Mouse (Mus musculus): ENCODE results near the gene Clasp2.
A peak's percentile ranks its signal among the peaks of the same experiment; 100 is the strongest.

DNA sequence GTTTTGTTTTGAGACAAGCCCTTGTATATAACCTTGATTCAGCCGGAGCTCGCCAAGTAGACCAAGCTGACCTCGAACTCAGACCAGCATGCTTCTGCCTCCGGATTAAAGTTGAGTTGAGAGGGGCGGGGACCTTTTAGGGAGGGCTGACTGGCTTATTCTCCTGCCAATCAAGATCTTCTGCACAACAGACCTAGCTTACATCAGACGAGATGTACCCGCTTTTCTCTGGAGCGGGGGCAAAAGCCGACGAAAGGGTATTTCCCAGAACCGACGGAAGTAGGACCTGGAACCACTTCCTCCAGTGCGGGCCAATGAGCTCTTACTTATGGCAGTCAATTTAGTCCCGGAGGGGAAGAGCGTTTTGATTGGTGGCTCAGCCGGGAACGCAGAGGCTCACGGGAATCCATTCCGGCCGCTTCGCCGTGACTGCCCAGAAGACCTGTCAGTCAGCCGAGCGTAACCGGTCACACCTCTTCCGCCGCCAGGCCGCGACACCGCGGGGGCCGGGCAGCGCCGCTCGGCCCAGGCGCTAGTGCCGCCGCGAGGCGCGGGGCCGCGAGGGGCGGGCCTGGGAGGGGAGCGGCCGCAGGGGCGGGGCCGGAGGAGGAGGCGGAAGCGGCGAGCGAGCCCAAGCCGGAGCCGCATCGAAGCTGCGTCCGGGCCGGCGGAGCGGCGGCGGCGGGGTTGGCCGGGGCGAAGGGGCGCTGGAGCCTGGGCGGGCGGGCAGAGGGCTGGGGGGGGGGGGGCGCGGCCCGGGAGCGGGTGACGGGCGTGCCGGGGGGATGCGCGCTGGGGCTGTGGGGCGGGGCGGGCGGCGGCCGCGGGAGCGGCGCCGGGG, 189.5 kb downstream of the Clasp2 start, which contains the start of gene Ubp1:
- TF ChIP-seq CTCF (IDR thresholded peaks at IDR 0.05; ENCODE audit: low read depth, low read length) (no peak), POLR2A (IDR thresholded peaks at IDR 0.05; ENCODE audit: extremely low read depth, insufficient read depth, low read length) (peak; percentile 48; the same call in 1 of the 2 replicates)

Data from liver, adult 2 months (tissue).